Mouse (Mus musculus): ENCODE measurements at regions not wholly inside any gene's neighbourhood (a gene's known extent, or its start where the extent isn't known, plus 50 kb on each side); places are given as distances from the start of the nearest gene placed in this dataset.

DNA sequence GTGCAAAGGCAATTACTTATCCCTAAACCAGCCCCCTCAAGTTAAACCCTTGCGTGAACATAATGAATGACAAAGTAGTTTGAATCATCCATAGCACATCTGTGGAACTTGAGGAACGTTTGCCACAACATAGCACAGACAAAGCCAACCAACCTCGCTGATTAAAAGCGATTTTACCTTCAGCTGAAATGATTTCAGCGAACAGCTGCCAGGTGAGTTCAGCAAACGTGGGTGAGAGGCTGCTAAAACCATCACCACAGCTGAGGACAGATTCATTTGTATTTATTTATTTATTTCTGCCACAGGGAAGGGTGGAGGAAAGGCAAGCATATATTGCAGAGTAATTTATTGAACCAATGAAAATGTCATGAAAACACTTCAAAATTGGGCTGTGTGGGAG is 704.4 kb downstream of the Kcna4 start:
- WGBS, result 62% methylated on average over 6 of the region's 6 CpGs
- Histone ChIP-seq H3K4me2 (ENCODE audit: low read depth, low read length) (no peak overlapping the region), H3K4me3 (ENCODE audit: low read depth, low read length) (no peak overlapping the region), H3K4me1 (ENCODE audit: control insufficient read depth, insufficient read depth, low read length) (no peaks in the 10 kb centered on the region), H3K9ac (ENCODE audit: low read depth, low read length) (no peak overlapping the region), H3K9me3 (ENCODE audit: control insufficient read depth, low read length) (no peaks in the 10 kb centered on the region), H3K27me3 (replicated peaks; ENCODE audit: control insufficient read depth, insufficient read depth, low read length) (no peaks in the 10 kb centered on the region), H3K36me3 (ENCODE audit: control insufficient read depth, insufficient read depth, low read length) (no peaks in the 10 kb centered on the region), H3K27ac (replicated peaks; ENCODE audit: low read depth, low read length) (no peak overlapping the region)
- DNase-seq (ENCODE audit: low spot score) (no peak), ATAC-seq (ENCODE audit: low read depth) (no peak)

DNA sequence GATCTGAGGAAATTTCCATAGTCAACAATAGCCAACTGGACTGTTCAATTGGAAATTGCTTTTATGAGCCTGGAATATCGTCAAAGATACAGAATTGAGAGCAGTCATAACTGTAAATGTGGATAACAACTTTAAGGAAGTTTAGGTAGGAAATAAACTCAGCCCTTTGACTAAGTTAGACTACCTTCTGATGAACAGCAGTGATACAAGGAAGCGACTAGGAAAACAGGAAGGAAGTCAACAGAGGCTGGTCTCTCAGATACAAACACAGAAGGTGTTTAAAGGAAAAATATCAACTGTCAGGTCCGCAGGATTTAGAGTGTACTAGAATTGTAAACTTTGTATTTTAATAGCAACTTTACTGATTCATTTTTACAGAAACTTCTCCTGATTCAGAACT is 721.1 kb downstream of the Kcna4 start:
- no peak overlapping the region for H3K27ac ChIP-seq (replicated peaks; ENCODE audit: low read depth, low read length)
- no peak for DNase-seq (ENCODE audit: low spot score)
- no peak overlapping the region for H3K4me2 ChIP-seq (ENCODE audit: low read depth, low read length)
- H3K9me3 ChIP-seq (ENCODE audit: control insufficient read depth, low read length), result no peaks in the 10 kb centered on the region
- no peaks in the 10 kb centered on the region for H3K36me3 ChIP-seq (ENCODE audit: control insufficient read depth, insufficient read depth, low read length)
- ATAC-seq (ENCODE audit: low read depth), result no peak
- H3K4me1 ChIP-seq (ENCODE audit: control insufficient read depth, insufficient read depth, low read length), result no peaks in the 10 kb centered on the region
- 88% methylated on average over 3 of the region's 3 CpGs for WGBS
- no peak overlapping the region for H3K4me3 ChIP-seq (ENCODE audit: low read depth, low read length)
- H3K27me3 ChIP-seq (replicated peaks; ENCODE audit: control insufficient read depth, insufficient read depth, low read length), result no peaks in the 10 kb centered on the region
- H3K9ac ChIP-seq (ENCODE audit: low read depth, low read length), result no peak overlapping the region

DNA sequence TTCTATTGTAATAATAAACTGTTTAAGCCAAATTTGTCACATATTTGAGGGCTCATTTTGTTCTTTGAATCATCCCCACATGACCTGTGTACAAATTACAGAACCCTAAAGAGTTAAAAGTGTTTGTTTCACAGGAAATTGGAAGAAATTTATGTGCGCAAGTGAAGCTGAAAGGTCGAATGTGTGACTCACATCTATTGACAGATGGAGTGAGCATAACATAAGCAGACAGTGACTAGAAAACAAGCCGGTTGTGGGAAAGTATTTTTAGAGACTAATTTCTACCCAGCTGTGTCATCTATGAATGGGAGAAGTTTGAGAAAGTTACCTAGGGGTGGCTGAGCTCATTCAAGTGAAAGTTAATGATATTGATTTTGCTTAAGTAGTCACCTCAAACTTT is 732.8 kb downstream of the Kcna4 start:
- 53% methylated on average over 3 of the region's 3 CpGs for WGBS
- no peak overlapping the region for H3K9ac ChIP-seq (ENCODE audit: low read depth, low read length)
- no peak overlapping the region for H3K4me2 ChIP-seq (ENCODE audit: low read depth, low read length)
- H3K27ac ChIP-seq (replicated peaks; ENCODE audit: low read depth, low read length), result no peak overlapping the region
- ATAC-seq (ENCODE audit: low read depth) (no peak), DNase-seq (ENCODE audit: low spot score) (no peak)
- no peaks in the 10 kb centered on the region for H3K36me3 ChIP-seq (ENCODE audit: control insufficient read depth, insufficient read depth, low read length)
- H3K4me1 ChIP-seq (ENCODE audit: control insufficient read depth, insufficient read depth, low read length), result no peaks in the 10 kb centered on the region
- H3K9me3 ChIP-seq (ENCODE audit: control insufficient read depth, low read length), result no peaks in the 10 kb centered on the region
- no peak overlapping the region for H3K4me3 ChIP-seq (ENCODE audit: low read depth, low read length)
- H3K27me3 ChIP-seq (replicated peaks; ENCODE audit: control insufficient read depth, insufficient read depth, low read length), result no peaks in the 10 kb centered on the region

DNA sequence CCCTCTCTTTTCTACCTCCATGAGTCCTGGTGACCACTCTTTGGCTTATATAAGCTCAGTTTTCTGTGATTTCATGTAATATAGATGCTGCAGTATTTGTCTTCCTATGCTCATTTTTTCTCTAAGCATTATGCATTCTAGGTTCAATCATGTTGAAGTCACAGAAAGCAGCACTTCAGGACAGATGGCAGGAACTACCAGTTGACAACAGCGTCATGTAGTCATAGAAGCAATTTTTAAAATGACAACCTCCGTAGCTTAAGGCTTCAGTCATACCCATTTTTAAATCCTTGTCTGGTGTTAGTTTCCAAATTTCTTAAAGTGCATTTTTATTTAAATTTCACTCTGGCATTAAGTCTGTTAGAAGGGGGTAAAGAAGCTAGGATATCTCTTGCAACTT is 740.2 kb downstream of the Kcna4 start:
- Histone ChIP-seq H3K4me3 (ENCODE audit: low read depth, low read length) (no peak overlapping the region), H3K36me3 (ENCODE audit: control insufficient read depth, insufficient read depth, low read length) (no peaks in the 10 kb centered on the region), H3K27ac (replicated peaks; ENCODE audit: low read depth, low read length) (no peak overlapping the region), H3K4me1 (ENCODE audit: control insufficient read depth, insufficient read depth, low read length) (no peaks in the 10 kb centered on the region), H3K9me3 (ENCODE audit: control insufficient read depth, low read length) (no peaks in the 10 kb centered on the region), H3K4me2 (ENCODE audit: low read depth, low read length) (no peak overlapping the region), H3K27me3 (replicated peaks; ENCODE audit: control insufficient read depth, insufficient read depth, low read length) (no peaks in the 10 kb centered on the region), H3K9ac (ENCODE audit: low read depth, low read length) (no peak overlapping the region)
- no peak for ATAC-seq (ENCODE audit: low read depth)
- WGBS, result 95% methylated on average over 2 of the region's 2 CpGs
- no peak for DNase-seq (ENCODE audit: low spot score)

DNA sequence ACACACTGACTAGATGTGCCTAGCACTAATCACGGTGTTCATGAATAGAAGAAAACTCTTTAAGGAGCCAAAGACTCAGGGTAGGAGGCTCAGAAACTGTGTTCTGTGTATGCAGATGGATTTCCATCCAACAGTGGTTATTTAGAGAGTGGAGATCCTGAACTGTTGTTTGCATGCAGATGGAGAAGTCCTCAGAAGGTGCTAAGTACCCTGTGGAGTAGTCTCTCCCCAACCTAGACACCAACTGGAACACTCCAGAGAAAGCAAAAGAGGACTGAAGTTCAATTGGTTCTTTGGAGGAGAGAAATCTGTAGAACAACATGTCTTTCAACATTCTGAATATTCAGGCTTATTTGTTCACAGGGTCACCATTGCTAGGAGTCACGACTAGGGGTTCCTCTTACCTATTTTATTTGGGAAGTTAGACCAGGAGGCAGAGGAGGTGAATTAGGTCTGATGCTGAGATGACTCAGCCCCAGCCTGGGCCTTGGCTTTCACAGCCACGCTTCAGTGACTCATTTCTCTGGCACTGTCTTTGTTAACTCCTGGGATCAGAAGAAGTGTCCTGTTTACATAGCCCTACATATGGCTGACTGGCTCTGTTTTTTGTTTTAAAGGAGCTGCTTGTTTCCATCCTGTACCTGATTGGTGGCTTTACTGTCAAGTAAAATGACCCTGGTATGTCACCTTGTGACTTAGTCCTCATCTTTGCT is 742.0 kb downstream of the Kcna4 start:
- no peaks in the 10 kb centered on the region for H3K36me3 ChIP-seq (ENCODE audit: control insufficient read depth, insufficient read depth, low read length)
- no peak overlapping the region for H3K4me2 ChIP-seq (ENCODE audit: low read depth, low read length)
- DNase-seq (ENCODE audit: low spot score), result no peak
- no peaks in the 10 kb centered on the region for H3K9me3 ChIP-seq (ENCODE audit: control insufficient read depth, low read length)
- H3K4me1 ChIP-seq (ENCODE audit: control insufficient read depth, insufficient read depth, low read length), result no peaks in the 10 kb centered on the region
- H3K27me3 ChIP-seq (replicated peaks; ENCODE audit: control insufficient read depth, insufficient read depth, low read length), result no peaks in the 10 kb centered on the region
- no peak overlapping the region for H3K4me3 ChIP-seq (ENCODE audit: low read depth, low read length)
- no peak overlapping the region for H3K27ac ChIP-seq (replicated peaks; ENCODE audit: low read depth, low read length)
- 64% methylated on average over 3 of the region's 3 CpGs for WGBS
- H3K9ac ChIP-seq (ENCODE audit: low read depth, low read length), result no peak overlapping the region
- ATAC-seq (ENCODE audit: low read depth), result no peak

DNA sequence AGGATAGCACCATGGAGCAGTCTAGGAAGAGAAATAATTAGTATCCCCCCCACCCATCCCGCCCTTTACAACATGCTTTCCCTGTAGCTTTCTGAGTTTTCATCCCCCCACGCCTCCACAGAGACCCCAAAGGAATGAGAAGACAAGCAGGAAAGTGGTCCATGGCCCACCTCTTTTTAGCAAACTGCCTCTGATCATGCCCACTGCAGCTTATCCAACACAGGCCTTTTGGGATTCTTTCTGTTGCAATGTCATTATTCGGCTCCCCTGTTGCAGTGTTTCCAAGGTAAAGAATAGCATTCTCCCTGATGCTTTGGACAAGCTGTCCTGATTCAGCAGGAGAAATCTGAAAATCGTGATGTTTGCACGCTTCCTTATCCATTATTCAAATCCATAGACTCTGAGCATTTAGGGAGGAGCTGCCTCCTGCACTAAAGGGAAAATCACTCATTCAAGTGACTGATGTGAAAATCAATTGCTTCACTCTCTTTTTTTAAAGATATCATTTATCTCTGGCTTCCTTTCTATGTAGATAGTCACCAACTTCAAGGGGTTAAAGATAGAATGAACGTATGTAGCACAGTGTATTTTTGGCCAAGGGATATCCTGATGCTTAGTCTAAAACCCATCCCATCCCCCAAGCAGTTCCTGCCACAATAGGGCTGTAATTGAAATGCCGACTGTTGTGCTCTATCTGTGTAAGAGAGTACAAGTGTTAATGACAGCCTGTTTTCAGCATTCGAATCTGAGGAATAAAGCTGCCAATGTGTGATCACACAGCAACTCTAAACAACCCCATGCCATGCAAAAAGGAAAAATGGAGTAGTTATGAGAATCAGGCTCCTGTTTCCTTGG is 743.1 kb downstream of the Kcna4 start:
- 62% methylated on average over 8 of the region's 8 CpGs for WGBS
- Histone ChIP-seq H3K4me3 (ENCODE audit: low read depth, low read length) (no peak overlapping the region), H3K9me3 (ENCODE audit: control insufficient read depth, low read length) (no peaks in the 10 kb centered on the region), H3K9ac (ENCODE audit: low read depth, low read length) (no peak overlapping the region), H3K4me1 (ENCODE audit: control insufficient read depth, insufficient read depth, low read length) (no peaks in the 10 kb centered on the region), H3K27ac (replicated peaks; ENCODE audit: low read depth, low read length) (no peak overlapping the region), H3K4me2 (ENCODE audit: low read depth, low read length) (no peak overlapping the region), H3K36me3 (ENCODE audit: control insufficient read depth, insufficient read depth, low read length) (no peaks in the 10 kb centered on the region), H3K27me3 (replicated peaks; ENCODE audit: control insufficient read depth, insufficient read depth, low read length) (no peaks in the 10 kb centered on the region)
- no peak for DNase-seq (ENCODE audit: low spot score)
- no peak for ATAC-seq (ENCODE audit: low read depth)

DNA sequence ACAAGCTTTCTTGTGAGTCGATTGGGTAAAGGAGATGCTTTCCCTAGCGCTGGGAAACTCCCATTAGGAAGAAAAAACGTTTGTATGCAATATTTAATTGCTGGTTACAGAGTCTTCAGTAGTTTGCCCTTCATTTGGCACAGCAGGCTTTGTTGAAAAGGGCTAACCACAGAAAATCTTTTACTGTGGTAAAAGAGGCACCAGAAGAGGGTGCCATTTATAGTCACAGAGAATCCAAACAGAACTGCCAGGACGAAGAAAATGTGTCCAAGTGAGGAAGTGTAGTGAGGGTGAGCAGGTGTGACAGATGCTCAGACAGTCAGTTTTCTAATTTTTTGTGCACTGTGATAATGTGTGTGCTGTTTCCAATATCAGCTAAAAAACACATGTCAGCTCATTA is 744.4 kb downstream of the Kcna4 start:
- no peak overlapping the region for H3K4me2 ChIP-seq (ENCODE audit: low read depth, low read length)
- no peaks in the 10 kb centered on the region for H3K36me3 ChIP-seq (ENCODE audit: control insufficient read depth, insufficient read depth, low read length)
- no peaks in the 10 kb centered on the region for H3K9me3 ChIP-seq (ENCODE audit: control insufficient read depth, low read length)
- H3K9ac ChIP-seq (ENCODE audit: low read depth, low read length), result no peak overlapping the region
- DNase-seq (ENCODE audit: low spot score) (peak; percentile 6), ATAC-seq (ENCODE audit: low read depth) (no peak)
- no peak overlapping the region for H3K27ac ChIP-seq (replicated peaks; ENCODE audit: low read depth, low read length)
- 52% methylated on average over 4 of the region's 4 CpGs for WGBS
- no peak overlapping the region for H3K4me3 ChIP-seq (ENCODE audit: low read depth, low read length)
- no peaks in the 10 kb centered on the region for H3K4me1 ChIP-seq (ENCODE audit: control insufficient read depth, insufficient read depth, low read length)
- H3K27me3 ChIP-seq (replicated peaks; ENCODE audit: control insufficient read depth, insufficient read depth, low read length), result no peaks in the 10 kb centered on the region

DNA sequence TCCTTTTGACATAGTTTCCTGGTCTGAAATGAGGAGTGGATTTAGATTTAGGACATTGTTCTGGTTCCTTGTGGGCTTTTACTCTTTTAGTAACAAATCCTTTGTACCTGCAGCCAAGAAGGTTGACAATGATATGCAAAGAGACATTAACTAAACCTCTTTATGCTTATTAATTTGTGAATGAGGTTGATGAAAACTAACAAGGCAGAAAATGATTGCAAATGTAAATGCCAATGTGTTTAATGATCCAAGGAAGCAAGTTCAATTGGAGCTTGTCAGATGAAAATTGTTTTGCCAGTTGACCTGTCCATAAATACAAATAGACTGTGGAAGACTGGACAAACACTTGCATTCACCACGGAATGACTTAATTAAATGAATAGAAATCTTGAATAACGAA is 751.6 kb downstream of the Kcna4 start:
- H3K27me3 ChIP-seq (replicated peaks; ENCODE audit: control insufficient read depth, insufficient read depth, low read length), result no peaks in the 10 kb centered on the region
- no peaks in the 10 kb centered on the region for H3K4me1 ChIP-seq (ENCODE audit: control insufficient read depth, insufficient read depth, low read length)
- ATAC-seq (ENCODE audit: low read depth), result no peak
- no peak overlapping the region for H3K27ac ChIP-seq (replicated peaks; ENCODE audit: low read depth, low read length)
- H3K36me3 ChIP-seq (ENCODE audit: control insufficient read depth, insufficient read depth, low read length), result no peaks in the 10 kb centered on the region
- H3K4me2 ChIP-seq (ENCODE audit: low read depth, low read length), result no peak overlapping the region
- H3K9ac ChIP-seq (ENCODE audit: low read depth, low read length), result no peak overlapping the region
- H3K4me3 ChIP-seq (ENCODE audit: low read depth, low read length), result no peak overlapping the region
- 72% methylated on average over 2 of the region's 2 CpGs for WGBS
- DNase-seq (ENCODE audit: low spot score), result no peak
- no peaks in the 10 kb centered on the region for H3K9me3 ChIP-seq (ENCODE audit: control insufficient read depth, low read length)

DNA sequence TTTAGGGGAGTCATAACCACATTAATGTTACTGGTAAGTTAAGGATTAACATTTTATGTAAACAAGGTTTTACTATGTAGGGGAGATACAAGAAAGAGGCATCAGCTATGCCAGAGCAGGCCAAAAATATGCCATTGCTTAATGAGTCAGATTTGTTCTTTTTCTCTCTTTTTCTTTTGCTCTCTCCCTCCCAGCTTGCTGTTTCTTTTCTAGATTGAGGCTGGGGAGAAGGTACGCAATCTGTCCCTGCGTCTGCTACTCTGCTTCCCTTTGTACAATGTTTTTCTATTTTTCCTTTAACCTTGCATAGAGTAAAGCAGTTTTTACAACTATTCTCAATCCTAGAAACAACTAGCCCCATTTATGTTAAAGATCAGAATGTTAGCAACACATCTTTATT is 754.4 kb downstream of the Kcna4 start:
- Histone ChIP-seq H3K4me3 (ENCODE audit: low read depth, low read length) (no peak overlapping the region), H3K36me3 (ENCODE audit: control insufficient read depth, insufficient read depth, low read length) (no peaks in the 10 kb centered on the region), H3K27me3 (replicated peaks; ENCODE audit: control insufficient read depth, insufficient read depth, low read length) (no peaks in the 10 kb centered on the region), H3K4me2 (ENCODE audit: low read depth, low read length) (no peak overlapping the region), H3K4me1 (ENCODE audit: control insufficient read depth, insufficient read depth, low read length) (no peaks in the 10 kb centered on the region), H3K27ac (replicated peaks; ENCODE audit: low read depth, low read length) (no peak overlapping the region), H3K9ac (ENCODE audit: low read depth, low read length) (no peak overlapping the region), H3K9me3 (ENCODE audit: control insufficient read depth, low read length) (no peaks in the 10 kb centered on the region)
- DNase-seq (ENCODE audit: low spot score) (no peak), ATAC-seq (ENCODE audit: low read depth) (no peak)
- WGBS, result 82% methylated on average over 2 of the region's 2 CpGs

All from embryonic facial prominence, embryonic 14.5 days (tissue).